Mouse (Mus musculus) intestine, embryonic 16.5 days (tissue): ENCODE results near the gene Plcd3. TPM values are rescaled to one million over a fixed set of nuclear protein-coding genes. Genes with fewer than 3 reads are reported as not detected.

ENCODE experiments used
- ATAC-seq: fragments of 200-750 bp; cut with Nextera tagmentation; 2 replicates; pipeline ENCODE4 v1.8.0; 2017; ENCODE audit warnings: moderate TSS enrichment, moderate library complexity
- H3K27ac ChIP-seq: fragments of 300-500 bp; sonication (generic); 2 replicates; pipeline ENCODE4 v1.5.1; 2014; ENCODE audit warnings: mild to moderate bottlenecking, low read length
- H3K27me3 ChIP-seq: fragments of 300-500 bp; sonication (generic); replicated peaks from 2 replicates; pipeline ENCODE4 v1.6.1; 2014; ENCODE audit warnings: low read length, control low read depth, mixed read lengths; ENCODE audit not compliant: control insufficient read depth, insufficient read depth
- H3K36me3 ChIP-seq: fragments of 300-500 bp; sonication (generic); 2 replicates; pipeline ENCODE4 v1.6.1; 2014; ENCODE audit warnings: low read length, control low read depth; ENCODE audit not compliant: control insufficient read depth, insufficient read depth
- H3K4me1 ChIP-seq: fragments of 300-500 bp; sonication (generic); 2 replicates; pipeline ENCODE4 v1.6.1; 2014; ENCODE audit warnings: low read length, control low read depth, mixed read lengths; ENCODE audit not compliant: control insufficient read depth, insufficient read depth
- H3K4me2 ChIP-seq: fragments of 300-500 bp; sonication (generic); 2 replicates; pipeline ENCODE4 v1.6.1; 2014; ENCODE audit warnings: low read depth, low read length, control low read depth
- H3K4me3 ChIP-seq: fragments of 300-500 bp; sonication (generic); 2 replicates; pipeline ENCODE4 v1.5.1; 2014; ENCODE audit warnings: mild to moderate bottlenecking, low read length
- H3K9ac ChIP-seq: fragments of 300-500 bp; sonication (generic); 2 replicates; pipeline ENCODE4 v1.6.1; 2014; ENCODE audit warnings: low read depth, low read length
- H3K9me3 ChIP-seq: fragments of 300-500 bp; sonication (generic); 2 replicates; pipeline ENCODE4 v1.6.1; 2016; ENCODE audit warnings: low read length, control low read depth; ENCODE audit not compliant: control insufficient read depth
- WGBS: fragments of 180-500 bp; shearing (Covaris S2); extraction: QIAGEN DNeasy Blood & Tissue Kit; methylation state at CpG from one replicate; pipeline ENCODE4 v1.1.7; 2014; 5-methylcytosine and 5-hydroxymethylcytosine counted together
- polyA plus RNA-seq: library from polyadenylated mRNA; unstranded; fragments of >200 nt; fragmentation: Nextera tagmentation; extraction: Ambion mirVana; gene quantifications from 2 replicates; pipeline ENCODE4 v1.2.1, GENCODE M21; 2015

The Plcd3 gene
- polyA plus RNA-seq, 1 experiment from 2014 or later = 2.3 TPM

DNA sequence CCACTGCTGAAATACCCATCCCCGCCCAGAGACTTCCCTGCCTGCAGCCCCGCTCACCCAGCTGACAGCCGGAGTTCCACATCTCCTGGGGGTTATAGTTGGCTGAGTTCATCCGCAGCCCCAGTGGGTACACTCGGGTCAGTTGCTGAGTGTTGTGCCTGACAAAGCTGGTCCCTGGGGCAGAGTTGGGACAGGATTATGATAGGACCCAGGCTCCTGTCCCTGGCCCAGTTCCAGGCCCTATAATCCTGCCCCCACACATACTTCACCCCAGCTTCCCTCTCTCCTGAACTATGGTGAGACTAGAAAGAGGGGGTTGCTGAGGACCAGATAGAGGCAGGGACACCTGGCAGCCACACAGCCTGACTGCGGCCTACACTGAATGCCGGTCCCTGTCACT, 27.8 kb downstream of the Plcd3 start:
- Histone ChIP-seq H3K36me3 (no peaks in the 10 kb centered on the region), H3K4me1 (no peaks in the 10 kb centered on the region), H3K4me2 (no peak overlapping the region), H3K9me3 (no peaks in the 10 kb centered on the region), H3K9ac (no peak overlapping the region), H3K27ac (no peak overlapping the region), H3K4me3 (no peak overlapping the region), H3K27me3 (no peaks in the 10 kb centered on the region)
- ATAC-seq = no peak
- 87% methylated on average over 7 of the region's 7 CpGs for WGBS

DNA sequence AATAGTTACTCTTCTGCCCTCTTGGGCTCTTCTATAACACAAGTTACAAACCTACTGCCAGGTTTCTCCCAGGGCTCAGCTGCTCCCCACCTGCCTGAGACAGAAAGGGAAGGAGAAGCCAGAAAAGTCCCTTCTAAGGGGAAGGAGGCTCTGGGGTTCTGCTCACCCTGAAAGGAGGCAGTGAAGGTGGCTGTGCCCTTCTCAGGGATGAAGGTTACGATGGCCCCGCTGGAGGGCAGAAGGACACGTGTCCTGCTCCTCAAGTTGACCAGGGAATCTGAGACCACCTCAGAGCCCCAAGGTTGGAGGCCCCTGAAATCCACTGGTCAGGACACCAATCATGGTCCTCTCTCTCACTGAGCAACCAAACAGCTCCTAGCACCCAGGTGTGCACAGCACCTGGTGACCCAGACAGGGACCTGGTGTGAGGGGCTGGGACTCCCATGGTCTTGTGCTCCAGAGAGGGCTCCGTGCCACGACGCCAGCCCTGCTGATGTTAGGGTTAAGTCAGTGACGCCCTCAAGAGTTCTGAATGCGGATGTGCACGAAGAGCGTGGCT, 31.1 kb downstream of the Plcd3 start:
- no peak overlapping the region for H3K27ac ChIP-seq
- H3K9me3 ChIP-seq = no peaks in the 10 kb centered on the region
- WGBS = 93% methylated on average over 10 of the region's 10 CpGs
- H3K4me2 ChIP-seq = no peak overlapping the region
- no peak overlapping the region for H3K4me3 ChIP-seq
- H3K27me3 ChIP-seq = no peaks in the 10 kb centered on the region
- H3K4me1 ChIP-seq = no peaks in the 10 kb centered on the region
- no peak for ATAC-seq
- no peak overlapping the region for H3K9ac ChIP-seq
- peaks cover 7% of the 10 kb centered on the region; the same call in 1 of the 2 replicates for H3K36me3 ChIP-seq

DNA sequence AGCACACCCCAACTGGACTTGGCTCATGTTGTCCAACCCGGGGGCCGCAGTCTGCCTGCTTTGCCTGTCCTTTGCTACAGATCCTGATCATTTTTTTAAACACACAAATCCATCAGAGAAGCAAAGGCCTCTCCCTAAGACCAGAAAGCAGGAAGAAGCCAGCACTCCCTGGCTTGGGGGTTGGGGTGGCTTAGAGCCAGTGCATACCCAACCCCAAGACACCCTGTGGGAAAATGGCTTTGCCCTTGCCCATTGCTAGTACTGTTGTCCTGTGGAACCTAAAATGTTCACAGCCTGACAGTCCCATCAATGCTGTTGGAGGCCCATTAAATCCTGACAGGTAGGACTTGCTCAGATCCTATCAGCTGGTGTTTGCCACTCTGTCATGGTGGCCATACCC, 31.7 kb downstream of the Plcd3 start:
- H3K4me1 ChIP-seq = no peaks in the 10 kb centered on the region
- H3K27ac ChIP-seq = no peak overlapping the region
- no peak overlapping the region for H3K4me2 ChIP-seq
- 96% methylated on average over 2 of the region's 2 CpGs for WGBS
- no peak for ATAC-seq
- no peaks in the 10 kb centered on the region for H3K9me3 ChIP-seq
- H3K9ac ChIP-seq = no peak overlapping the region
- no peak overlapping the region for H3K4me3 ChIP-seq
- H3K27me3 ChIP-seq = no peaks in the 10 kb centered on the region
- H3K36me3 ChIP-seq = peaks cover 11% of the 10 kb centered on the region; the same call in 1 of the 2 replicates

DNA sequence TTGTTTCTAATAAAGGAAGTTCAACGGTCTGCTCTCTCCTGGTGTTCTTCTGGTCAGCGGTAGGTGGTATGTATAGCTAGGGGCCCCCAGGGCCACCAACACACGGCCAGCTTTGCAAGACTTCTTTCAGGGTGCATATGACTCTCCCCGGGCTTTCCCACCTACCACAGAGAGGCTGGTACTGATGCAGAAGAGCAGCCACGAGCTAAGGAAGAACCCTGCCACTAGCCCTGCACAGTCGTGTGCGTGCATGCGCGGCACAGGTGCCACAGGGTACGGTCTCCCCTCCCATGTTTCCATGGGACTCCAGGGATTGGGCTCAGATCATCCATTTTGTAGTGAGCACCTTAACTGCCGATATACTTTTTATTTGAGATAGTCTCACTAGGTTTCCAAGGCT, 32.6 kb downstream of the Plcd3 start:
- Histone ChIP-seq H3K9me3 (no peaks in the 10 kb centered on the region), H3K4me3 (no peak overlapping the region), H3K4me1 (no peaks in the 10 kb centered on the region), H3K27me3 (no peaks in the 10 kb centered on the region), H3K4me2 (no peak overlapping the region), H3K9ac (no peak overlapping the region), H3K36me3 (peaks cover 15% of the 10 kb centered on the region; the same call in 1 of the 2 replicates), H3K27ac (no peak overlapping the region)
- no peak for ATAC-seq
- 94% methylated on average over 11 of the region's 11 CpGs for WGBS

DNA sequence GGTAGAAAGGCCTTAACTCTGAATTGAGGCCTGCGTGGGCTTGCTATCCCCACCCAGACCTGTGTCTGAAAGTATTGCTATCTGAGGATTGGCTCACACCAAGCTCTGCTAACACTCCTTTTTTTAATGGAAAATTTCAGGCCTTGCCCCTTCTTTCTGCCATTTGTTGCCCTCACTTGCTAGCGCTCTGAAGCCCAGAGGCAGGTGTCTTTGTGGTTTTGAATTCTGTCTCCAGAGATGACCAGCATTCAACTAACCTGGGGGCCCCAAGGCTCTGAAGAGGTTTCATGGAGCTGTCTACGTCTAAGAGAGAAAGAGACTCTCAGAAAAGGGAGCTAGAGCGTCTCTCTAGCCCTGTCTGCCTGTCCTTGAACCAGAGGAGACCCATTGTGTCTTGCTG, 33.2 kb downstream of the Plcd3 start:
- Histone ChIP-seq H3K4me3 (no peak overlapping the region), H3K4me2 (no peak overlapping the region), H3K9me3 (no peaks in the 10 kb centered on the region), H3K27ac (no peak overlapping the region), H3K9ac (no peak overlapping the region), H3K36me3 (peaks cover 15% of the 10 kb centered on the region), H3K27me3 (no peaks in the 10 kb centered on the region), H3K4me1 (no peaks in the 10 kb centered on the region)
- 94% methylated on average over 4 of the region's 4 CpGs for WGBS
- no peak for ATAC-seq

DNA sequence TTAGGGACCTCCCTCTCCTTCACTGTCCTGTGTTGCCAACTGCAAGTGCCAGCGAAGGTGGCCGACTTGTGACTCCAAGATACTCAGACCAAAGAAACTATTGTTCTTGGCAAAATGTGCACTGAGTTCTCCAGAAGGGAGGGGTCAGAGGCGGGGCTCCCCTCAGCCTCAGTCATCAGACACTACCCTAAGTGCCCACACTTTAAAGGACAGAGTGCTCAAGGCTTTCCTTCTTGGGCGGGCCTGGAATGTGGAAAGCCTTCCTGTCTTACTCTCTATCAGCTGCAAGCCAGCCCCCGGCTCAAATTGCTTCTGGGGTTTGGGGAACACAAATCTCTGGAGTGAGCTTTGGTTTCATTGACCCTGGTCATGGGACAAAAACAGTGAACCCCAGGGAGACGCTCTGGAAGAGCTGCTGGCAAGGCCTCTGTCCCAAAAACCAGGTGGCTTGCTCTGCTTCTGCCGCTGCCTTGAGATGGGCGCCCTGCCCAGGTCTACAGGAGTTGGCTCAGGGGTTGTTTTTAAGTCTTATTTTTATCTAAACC, 33.9 kb downstream of the Plcd3 start:
- Histone ChIP-seq H3K9me3 (no peaks in the 10 kb centered on the region), H3K27me3 (no peaks in the 10 kb centered on the region), H3K27ac (no peak overlapping the region), H3K4me2 (no peak overlapping the region), H3K9ac (no peak overlapping the region), H3K4me1 (no peaks in the 10 kb centered on the region), H3K4me3 (no peak overlapping the region), H3K36me3 (peaks cover 19% of the 10 kb centered on the region)
- ATAC-seq = no peak
- WGBS = 76% methylated on average over 8 of the region's 8 CpGs

DNA sequence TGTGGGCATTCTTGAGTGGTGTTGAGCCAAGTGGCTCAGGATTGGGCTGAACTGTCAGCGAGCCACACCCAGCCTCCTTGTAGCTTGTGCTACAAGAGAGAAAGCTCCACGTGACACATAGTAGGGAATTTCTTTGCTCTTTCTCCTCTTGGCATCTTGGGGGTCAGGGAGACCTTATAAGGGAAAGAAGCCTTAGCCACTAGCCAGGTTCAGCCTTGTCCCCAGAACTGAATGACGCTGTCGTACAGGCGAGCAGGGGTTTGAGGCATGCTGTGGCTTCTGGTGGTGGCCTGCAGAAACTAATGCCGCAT, 34.5 kb downstream of the Plcd3 start:
- Histone ChIP-seq H3K36me3 (peaks cover 19% of the 10 kb centered on the region), H3K9ac (no peak overlapping the region), H3K27ac (no peak overlapping the region), H3K27me3 (no peaks in the 10 kb centered on the region), H3K4me3 (no peak overlapping the region), H3K4me2 (no peak overlapping the region), H3K4me1 (no peaks in the 10 kb centered on the region), H3K9me3 (no peaks in the 10 kb centered on the region)
- WGBS = 95% methylated on average over 6 of the region's 6 CpGs
- no peak for ATAC-seq

DNA sequence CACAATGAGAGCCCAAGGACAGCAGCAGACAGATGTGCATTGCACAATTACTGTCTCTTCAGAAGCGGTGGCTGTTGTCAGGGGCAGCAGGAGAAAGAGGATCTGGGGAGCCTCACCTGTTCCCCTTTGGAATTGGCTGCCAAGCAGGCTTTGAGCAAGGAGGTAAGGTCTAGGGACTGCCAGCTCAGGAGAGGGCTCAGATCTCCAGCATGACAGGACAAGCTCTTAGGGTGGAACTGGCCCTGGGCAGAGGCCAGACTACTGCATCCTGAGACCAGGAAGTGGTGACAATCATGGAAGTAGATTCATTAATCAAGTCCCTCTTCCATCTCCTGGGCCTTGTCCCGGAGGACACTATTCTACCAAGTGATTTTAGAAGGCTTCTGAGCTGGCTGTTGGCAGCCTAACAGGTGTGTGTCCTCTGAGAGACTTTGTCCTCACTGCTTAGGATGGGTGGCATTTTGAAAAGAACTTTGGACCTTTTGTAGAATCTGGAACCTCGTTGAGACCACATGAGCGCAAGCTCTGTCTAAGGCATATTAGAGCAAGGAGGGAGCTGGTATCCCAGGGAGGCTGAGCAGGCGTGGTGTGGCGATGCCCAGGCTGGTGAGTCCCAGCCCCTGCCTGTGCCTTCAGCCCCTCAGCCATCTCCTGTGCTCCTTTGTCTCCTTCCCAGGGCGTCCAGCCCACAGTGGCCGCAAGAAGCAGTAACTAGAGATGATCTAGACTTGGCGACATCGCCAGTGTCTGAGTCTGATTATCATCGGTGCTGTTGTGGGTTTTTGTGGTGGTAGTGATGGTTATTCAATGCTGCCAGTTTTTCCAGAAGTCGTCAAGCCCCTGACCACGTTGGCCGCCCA, 35.0 kb downstream of the Plcd3 start:
- no peak for ATAC-seq
- WGBS = 92% methylated on average over 14 of the region's 14 CpGs

DNA sequence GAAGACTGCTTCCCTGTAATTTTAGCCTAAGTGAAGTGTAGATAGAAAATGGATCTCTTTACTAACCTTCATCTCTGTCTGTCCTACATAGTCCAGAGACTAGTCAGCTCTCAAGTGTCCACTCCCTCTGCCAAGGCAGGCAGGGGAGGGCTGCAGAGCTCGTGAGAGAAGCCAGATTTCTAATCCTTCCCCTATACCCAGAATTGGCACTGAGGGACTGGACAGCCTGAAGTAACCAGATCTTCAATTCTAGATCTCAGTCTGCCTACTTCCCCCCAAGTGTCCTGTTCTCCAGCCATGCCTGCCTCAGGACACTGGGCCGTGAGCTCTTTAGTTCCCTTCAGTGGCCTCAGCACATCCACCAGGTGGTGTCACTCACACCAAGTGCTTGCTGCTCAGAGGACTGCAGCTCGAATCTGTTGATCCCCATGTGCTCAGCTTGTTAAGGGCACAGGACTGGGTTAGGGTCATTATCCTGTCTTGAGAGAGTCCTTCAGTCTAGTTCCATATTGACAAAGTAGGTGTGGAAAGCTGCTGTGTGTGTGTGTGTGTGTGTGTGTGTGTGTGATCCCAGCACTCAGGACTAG, 42.9 kb downstream of the Plcd3 start:
- Histone ChIP-seq H3K4me3 (no peak overlapping the region), H3K9ac (no peak overlapping the region), H3K27me3 (no peaks in the 10 kb centered on the region), H3K9me3 (no peaks in the 10 kb centered on the region), H3K36me3 (peaks cover 31% of the 10 kb centered on the region), H3K4me2 (no peak overlapping the region), H3K27ac (no peak overlapping the region), H3K4me1 (no peaks in the 10 kb centered on the region)
- WGBS = 64% methylated on average over 3 of the region's 3 CpGs
- ATAC-seq = no peak

More for the DNA sequence above, 35.0 kb downstream of the Plcd3 start:
- peaks cover 19% of the 10 kb centered on the region for H3K36me3 ChIP-seq
- H3K9me3 ChIP-seq = no peaks in the 10 kb centered on the region
- no peaks in the 10 kb centered on the region for H3K4me1 ChIP-seq
- no peak overlapping the region for H3K4me2 ChIP-seq
- no peak overlapping the region for H3K9ac ChIP-seq
- H3K27ac ChIP-seq = no peak overlapping the region
- H3K4me3 ChIP-seq = no peak overlapping the region
- no peaks in the 10 kb centered on the region for H3K27me3 ChIP-seq
